Mouse (Mus musculus) adrenal gland, postnatal 36 days (tissue): ENCODE measurements around the gene Cib2. TPM values are rescaled to one million over a fixed set of nuclear protein-coding genes. Genes with fewer than 3 reads are reported as not detected.
"Not testable (repeated sequence)": the region's sequence is repeated elsewhere in the genome, so short reads cannot be mapped to it uniquely, and the experiment has no call there.

Experiments used
- DNase-seq, 2 experiments: peaks; one replicate each; pipeline ENCODE4 v3.0.0; 2021; ENCODE audit warnings: mixed read lengths in 1 of 2
- long read RNA-seq, 2 experiments: library from polyadenylated mRNA; stranded (forward); transcript quantifications; one replicate each; pipeline ENCODE4 v2.0.0; 2021; ENCODE audit warnings: borderline sequencing depth in 2 of 2
- total RNA-seq, 2 experiments: library from RNA; stranded (reverse); gene quantifications; 2 replicates each; pipeline ENCODE4 v1.2.3; 2021

Gene Cib2
- 10 to 100 TPM; 33.7 to 44.0 TPM for total RNA-seq
- long read RNA-seq, experiment 1, transcript Cib2-201 (6 exons, 1,433 nt), result major isoform, 80 of 91 reads
- long read RNA-seq, experiment 1, partial matches to known transcripts, result 4 of 91 reads
- long read RNA-seq, experiment 1, other reads (novel, unspliced or antisense), result 7 of 91 reads
- long read RNA-seq, experiment 2, transcript Cib2-201 (6 exons, 1,433 nt), result major isoform, 46 of 53 reads
- long read RNA-seq, experiment 2, partial matches to known transcripts, result 2 of 53 reads
- long read RNA-seq, experiment 2, other reads (novel, unspliced or antisense), result 5 of 53 reads

- peak; percentile 93 to 94 for DNase-seq
Measured at GRCm38 (mm10) chr9:54559771-54560471, at the start of gene Cib2. Gene Cib2, minus strand, starts transcription at chr9:54560218.

GRCm38 (mm10) chr9:54604886-54605285, 44.9 kb upstream of the Cib2 start:
- DNase-seq, result peak; percentile 78 to 86

GRCm38 (mm10) chr9:54604131-54604654, 44.2 kb upstream of the Cib2 start:
- DNase-seq, result peak; percentile 48 to 53

GRCm38 (mm10) chr9:54602916-54603315, 42.9 kb upstream of the Cib2 start:
- no peak for DNase-seq

- no peak for DNase-seq
Measured at GRCm38 (mm10) chr9:54602386-54602785, 42.4 kb upstream of the Cib2 start.

DNA sequence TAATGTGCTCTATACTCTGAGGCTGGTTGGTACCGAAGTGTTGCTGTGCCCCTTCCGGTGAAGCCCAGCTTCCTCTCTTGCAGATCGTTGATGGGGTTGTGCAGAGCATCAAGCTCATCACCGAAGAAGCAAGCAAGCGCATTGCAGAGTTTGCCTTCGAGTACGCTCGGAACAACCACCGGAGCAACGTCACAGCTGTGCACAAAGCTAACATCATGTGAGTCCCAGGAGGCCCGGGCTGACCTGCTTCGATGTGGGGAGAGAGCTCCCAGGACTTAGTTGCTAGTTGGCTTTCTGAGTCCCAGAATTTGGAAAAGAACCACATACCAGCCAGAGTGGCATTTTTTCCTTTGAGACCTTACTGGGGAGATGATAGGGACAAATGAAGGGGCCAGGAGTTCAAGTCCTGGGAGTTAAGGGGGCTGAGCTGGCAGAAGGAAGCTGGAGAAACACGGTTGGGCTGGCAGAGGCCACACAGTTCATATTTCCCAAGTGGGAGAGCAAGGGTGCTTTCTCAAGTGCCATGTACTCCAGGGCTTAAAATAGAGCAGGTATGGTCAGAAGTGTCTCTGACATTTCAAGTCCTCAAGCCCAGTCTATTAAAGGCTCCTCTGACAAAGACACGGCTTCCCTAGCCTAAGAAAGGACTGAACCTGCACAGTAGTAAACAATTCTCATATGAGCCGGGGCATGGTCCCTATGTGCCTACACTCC, 36.9 kb upstream of the Cib2 start:
- no peak for DNase-seq

DNA sequence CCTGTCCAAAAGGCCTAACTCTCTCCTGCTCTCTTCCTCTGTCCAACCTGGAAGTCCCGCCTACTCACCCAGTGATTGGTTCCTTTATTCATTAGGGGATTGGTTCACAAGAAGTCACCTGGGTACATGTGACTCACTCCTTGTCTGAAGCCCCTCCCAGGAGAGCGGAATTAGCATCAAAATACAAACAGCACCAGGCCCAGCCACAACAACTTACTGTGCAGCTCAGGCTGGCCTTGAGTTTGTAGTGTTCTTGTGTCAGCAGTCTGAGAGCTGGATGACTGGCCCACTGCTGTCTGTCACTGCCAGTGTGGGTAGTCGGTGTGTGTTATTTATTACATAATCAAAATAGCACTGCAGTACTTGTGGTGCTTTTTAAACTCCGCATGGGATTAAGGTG, 33.6 kb upstream of the Cib2 start:
- peak; percentile 46 to 62 for DNase-seq

DNA sequence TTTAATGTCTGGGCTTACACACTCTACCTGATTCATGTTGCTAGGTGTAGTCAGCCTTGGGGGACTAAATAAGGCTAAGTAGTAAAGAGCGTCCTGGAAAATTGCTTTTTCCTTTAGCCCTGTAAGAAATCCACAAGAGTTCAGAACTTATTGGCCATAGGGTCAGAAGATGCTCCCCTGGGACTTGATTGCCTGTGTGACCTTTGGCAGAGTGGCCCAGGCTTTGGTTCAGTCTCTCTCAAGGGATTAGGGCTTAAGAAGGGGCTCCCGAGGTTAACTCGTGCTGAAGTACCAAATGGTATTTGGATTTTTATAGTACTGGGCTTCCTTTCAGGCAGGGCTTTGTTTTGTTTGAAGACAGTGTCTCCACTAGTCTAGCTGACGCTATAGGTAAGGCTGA, 27.8 kb upstream of the Cib2 start:
- DNase-seq, result peak in 1 of 2 experiments; percentile 21

- DNase-seq, result peak; percentile 99 to 100
Measured at GRCm38 (mm10) chr9:54586199-54587061, 26.4 kb upstream of the Cib2 start, which contains the start of gene Idh3a. Gene Idh3a, plus strand, starts transcription at chr9:54586334.

GRCm38 (mm10) chr9:54585839-54586198, 25.8 kb upstream of the Cib2 start:
- DNase-seq, result no peak

DNA sequence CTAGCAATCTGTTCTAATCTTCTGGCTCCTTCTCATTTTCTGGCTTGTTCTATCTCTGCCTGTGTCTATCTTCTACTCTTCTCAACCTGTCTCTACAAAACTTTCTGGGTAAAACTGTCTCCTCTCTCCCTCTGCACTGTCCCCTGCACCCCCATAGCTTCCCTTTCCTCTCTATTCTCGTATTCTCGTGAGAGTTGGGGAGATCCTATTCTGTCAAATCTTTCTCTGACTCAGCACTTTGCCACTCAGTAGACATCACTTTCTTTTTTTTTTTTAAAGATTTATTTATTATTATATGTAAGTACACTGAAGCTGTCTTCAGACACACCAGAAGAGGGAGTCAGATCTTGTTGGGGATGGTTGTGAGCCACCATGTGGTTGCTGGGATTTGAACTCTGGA, 24.1 kb upstream of the Cib2 start:
- not testable (repeated sequence) for DNase-seq

- no peak for DNase-seq
Measured at GRCm38 (mm10) chr9:54583712-54584111, 23.7 kb upstream of the Cib2 start.

DNA sequence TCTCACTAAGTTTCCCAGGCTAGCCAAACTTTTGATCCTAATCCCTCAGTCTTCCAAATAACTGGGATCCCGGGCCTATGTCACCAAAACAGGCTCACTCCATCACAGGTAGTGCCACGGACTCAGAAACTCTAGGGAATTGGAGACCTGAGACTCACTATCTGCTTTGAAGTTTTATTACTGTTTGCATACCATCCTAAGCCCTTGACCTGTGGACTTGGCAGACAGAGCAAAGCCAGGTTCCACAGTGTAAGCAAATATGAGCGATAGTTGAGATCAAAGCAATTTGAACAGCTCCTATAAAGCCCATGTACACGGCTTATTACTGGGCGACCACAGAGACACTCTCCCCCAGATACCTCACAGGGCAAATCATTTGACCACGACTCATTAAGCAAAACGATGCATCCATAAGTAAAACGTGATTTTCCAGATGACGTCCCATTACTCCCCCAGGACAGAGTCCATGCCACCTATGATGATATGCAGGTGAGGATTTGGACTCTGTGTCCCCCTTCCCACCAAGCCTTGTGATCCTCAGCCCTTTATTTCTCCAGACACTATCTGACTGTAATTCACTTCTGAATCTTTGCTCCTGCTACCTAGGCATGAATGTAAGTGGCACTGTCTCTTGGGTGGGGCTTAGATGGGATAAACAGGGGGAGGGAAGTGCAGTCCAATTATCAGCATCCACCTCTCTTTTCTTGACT, 11.3 kb upstream of the Cib2 start:
- no peak for DNase-seq

DNA sequence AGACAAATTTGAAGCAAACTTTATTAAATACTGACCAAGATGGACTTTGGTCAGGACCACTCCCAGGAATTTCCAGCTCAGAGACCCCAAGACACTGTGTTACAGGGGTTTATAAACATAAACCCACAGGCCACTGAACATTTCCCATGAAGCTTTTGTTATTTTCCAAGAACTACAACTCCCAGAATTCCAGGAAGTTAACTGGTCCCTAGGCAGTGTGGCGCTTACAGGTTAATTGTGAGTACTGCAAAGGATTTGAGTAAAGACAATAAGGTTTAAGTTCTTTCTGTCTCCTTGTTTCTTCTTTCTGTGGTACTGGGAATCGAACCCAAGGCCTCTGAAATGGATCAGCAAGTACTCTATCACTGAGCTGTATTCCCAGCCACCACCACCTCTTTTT, 8.7 kb upstream of the Cib2 start:
- no peak for DNase-seq

DNA sequence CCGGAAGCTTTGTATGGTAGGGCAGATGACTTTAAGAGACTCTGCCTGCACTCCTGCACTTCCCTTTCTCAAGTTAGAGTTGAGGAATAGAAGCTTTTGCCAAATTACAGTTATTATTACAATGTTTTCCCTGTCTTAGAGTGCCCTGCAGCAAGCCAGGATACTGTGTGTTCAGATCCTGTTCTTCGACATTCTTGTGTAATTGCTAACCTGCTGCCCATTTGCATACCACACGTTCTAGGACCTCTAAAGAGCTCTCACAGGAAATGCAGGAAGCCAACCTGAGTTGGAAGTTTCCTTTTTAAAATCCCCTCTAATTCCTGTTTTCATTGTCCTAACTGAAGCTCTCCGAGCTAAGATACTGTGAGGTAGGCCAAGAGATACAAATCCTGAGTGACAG, 6.9 kb upstream of the Cib2 start:
- no peak for DNase-seq

- DNase-seq, result no peak
Measured at GRCm38 (mm10) chr9:54560831-54561601, 998 bp upstream of the Cib2 start.

DNA sequence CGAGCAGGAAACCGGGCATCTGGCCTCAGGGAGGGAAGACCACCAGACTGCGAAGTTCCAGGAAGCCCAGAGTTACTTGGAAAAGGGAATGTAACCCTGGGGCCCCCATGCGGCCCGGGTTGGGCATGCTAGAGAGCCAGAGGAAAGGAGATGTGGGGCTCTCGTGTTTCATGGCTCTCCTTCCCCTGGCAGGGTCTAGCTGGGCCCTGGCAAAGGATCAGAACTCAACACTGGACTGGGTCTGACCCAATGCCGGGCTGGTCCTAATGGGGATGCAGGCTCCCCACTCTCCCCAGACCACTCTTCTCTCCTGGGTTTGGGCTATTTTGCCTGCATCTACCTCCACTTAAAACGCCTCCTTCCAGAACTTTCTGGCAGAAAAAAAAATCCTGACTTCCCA, 1.3 kb downstream of the Cib2 start:
- no peak for DNase-seq

DNA sequence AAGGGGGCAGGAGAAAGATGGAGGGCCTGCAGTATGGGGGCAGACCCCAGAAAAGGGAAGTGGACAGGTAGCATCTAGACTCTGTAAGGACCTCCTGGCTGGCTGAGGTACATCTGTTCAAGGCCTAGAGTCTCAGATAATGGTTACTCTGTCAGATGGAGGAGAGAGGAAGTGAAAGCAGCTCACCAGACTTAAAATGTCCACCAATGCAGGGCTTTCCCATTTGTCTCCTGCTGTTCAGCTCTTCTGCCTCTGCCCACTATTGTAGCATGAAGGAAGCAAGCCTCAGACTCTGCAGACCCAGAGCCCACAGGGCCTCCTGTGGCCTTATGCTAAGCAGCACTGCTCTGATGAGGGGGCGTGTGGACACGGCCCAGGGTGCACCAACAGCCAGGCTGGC, 5.0 kb downstream of the Cib2 start:
- DNase-seq, result no peak

- DNase-seq, result peak; percentile 43 to 59
Measured at GRCm38 (mm10) chr9:54552409-54552808, 7.6 kb downstream of the Cib2 start.

- DNase-seq, result no peak
Measured at GRCm38 (mm10) chr9:54549433-54549832, 10.6 kb downstream of the Cib2 start.
